Mouse (Mus musculus): ENCODE results near the gene Cenpm.

DNA sequence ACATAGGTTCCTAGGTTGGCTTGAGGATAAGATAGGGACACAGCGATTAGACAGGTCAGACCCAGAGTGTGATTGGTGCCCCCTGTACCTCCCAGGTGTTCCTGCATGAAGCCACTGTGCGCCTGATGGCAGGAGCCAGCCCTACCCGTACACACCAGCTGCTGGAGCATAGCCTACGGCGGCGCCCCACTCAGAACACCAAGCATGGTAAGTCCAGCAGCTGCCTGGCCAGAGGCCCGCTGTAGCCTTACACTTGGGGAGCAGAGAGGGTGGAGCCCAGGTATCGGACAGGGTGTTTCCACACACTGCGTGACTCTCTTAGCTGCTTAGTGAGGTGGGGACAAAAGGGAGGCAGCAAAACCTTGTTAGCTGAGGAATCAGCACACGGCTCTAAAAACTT, 41.5 kb downstream of the Cenpm start:
- TF ChIP-seq CTCF (IDR thresholded peaks at IDR 0.05; ENCODE audit: insufficient read depth, low read depth, low read length), result no peak
- no peak for TF ChIP-seq POLR2A (IDR thresholded peaks at IDR 0.05; ENCODE audit: insufficient read depth, low read depth, low read length)

Measured in olfactory bulb, adult 2 months (tissue).